Mouse (Mus musculus) lung, postnatal 0 days (tissue): ENCODE measurements around the gene Calhm2.

ENCODE experiments used
- CTCF ChIP-seq: IDR thresholded peaks from 2 replicates; pipeline ENCODE4 v1.5.1; 2016; ENCODE audit warnings: antibody characterized with exemption, mild to moderate bottlenecking
- EP300 ChIP-seq: IDR thresholded peaks from 2 replicates; pipeline ENCODE4 v1.6.1; 2016; ENCODE audit warnings: antibody characterized with exemption, mild to moderate bottlenecking, control low read depth

DNA sequence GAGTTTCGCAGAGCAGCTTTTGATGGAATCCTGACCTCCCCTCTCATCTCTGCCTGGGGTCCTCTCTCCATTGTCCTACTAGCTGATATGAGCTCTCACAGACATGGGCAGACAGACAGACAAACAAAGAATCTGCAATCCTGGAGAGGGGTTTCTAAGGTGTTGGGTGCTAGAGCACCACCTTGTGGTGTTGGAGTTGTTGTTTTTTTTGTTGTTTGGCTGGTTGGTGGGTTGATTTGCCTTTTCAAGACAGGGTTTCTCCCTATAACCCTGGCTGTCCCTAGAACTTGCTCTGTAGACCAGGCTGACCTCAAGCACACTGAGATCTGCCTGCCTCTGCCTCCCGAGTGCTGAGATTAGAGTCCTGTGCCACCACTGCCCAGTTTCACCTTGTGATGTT lies 37.4 kb upstream of the Calhm2 start:
- TF ChIP-seq CTCF: peak; percentile 33; the same call in 1 of the 2 replicates
- no peak for TF ChIP-seq EP300
